Mouse (Mus musculus): Measurements from ENCODE around the gene Kcnq5.

- no peak for TF ChIP-seq MAFK (IDR thresholded peaks at IDR 0.05; ENCODE audit: insufficient replicate concordance, low read length)
- TF ChIP-seq RCOR1 (conservative IDR thresholded peaks at IDR 0.05; ENCODE audit: low read depth, low read length): no peak
- TF ChIP-seq CTCF (conservative IDR thresholded peaks at IDR 0.05 in 1 of 2, IDR thresholded peaks at IDR 0.05 in 1 of 2; ENCODE audit: low read depth in 2 of 2, low read length in 2 of 2): no peak
- no peak for TF ChIP-seq UBTF (IDR thresholded peaks at IDR 0.05; ENCODE audit: low read depth, low read length)
- TF ChIP-seq SIN3A (IDR thresholded peaks at IDR 0.05; ENCODE audit: low read length): no peak
- TF ChIP-seq POLR2A (IDR thresholded peaks at IDR 0.05; ENCODE audit: low read depth, low read length): no peak
- TF ChIP-seq TBP (conservative IDR thresholded peaks at IDR 0.05; ENCODE audit: low read depth, low read length): 0 out of 2 replicates have a peak, but pooled peaks have one; percentile 11
- TF ChIP-seq MAX (IDR thresholded peaks at IDR 0.05; ENCODE audit: low read length): no peak
- no peak for TF ChIP-seq MXI1 (IDR thresholded peaks at IDR 0.05; ENCODE audit: low read depth, low read length)
- TF ChIP-seq MYC (IDR thresholded peaks at IDR 0.05; ENCODE audit: low read depth, low read length): no peak
These were observed 156.7 kb downstream of the Kcnq5 start for GRCm38 (mm10) chr1:21805064-21805463.
